Mouse (Mus musculus) forebrain, embryonic 16.5 days (tissue): Measurements from ENCODE around the gene Rora. TPM values are rescaled to one million over a fixed set of nuclear protein-coding genes. Genes with fewer than 3 reads are reported as not detected.

ENCODE experiments used
- ATAC-seq: fragments of 200-750 bp; cut with Nextera tagmentation; 2 replicates; pipeline ENCODE4 v1.8.0; 2017; ENCODE audit warnings: mild to moderate bottlenecking, moderate library complexity
- H3K27ac ChIP-seq: fragments of 300-500 bp; sonication (generic); 2 replicates; pipeline ENCODE4 v1.5.1; 2014; ENCODE audit warnings: low read length, control low read depth
- H3K27me3 ChIP-seq: fragments of 300-500 bp; sonication (generic); replicated peaks from 2 replicates; pipeline ENCODE4 v1.6.1; 2014; ENCODE audit warnings: low read length; ENCODE audit not compliant: control insufficient read depth, insufficient read depth
- H3K36me3 ChIP-seq: fragments of 300-500 bp; sonication (generic); 2 replicates; pipeline ENCODE4 v1.6.1; 2014; ENCODE audit not compliant: control insufficient read depth, insufficient read depth
- H3K4me1 ChIP-seq: fragments of 300-500 bp; sonication (generic); replicated peaks from 2 replicates; pipeline ENCODE4 v1.6.1; 2014; ENCODE audit warnings: low read length; ENCODE audit not compliant: control insufficient read depth, insufficient read depth
- H3K4me2 ChIP-seq: fragments of 300-500 bp; sonication (generic); 2 replicates; pipeline ENCODE4 v1.6.1; 2014; ENCODE audit warnings: mild to moderate bottlenecking, low read length, control low read depth
- H3K4me3 ChIP-seq: fragments of 300-500 bp; sonication (generic); replicated peaks from 2 replicates; pipeline ENCODE4 v1.5.1; 2014; ENCODE audit warnings: mild to moderate bottlenecking, low read length, control low read depth
- H3K9ac ChIP-seq: fragments of 300-500 bp; sonication (generic); replicated peaks from 2 replicates; pipeline ENCODE4 v1.6.1; 2014; ENCODE audit warnings: low read depth, low read length, control low read depth
- H3K9me3 ChIP-seq: fragments of 300-500 bp; sonication (generic); 2 replicates; pipeline ENCODE4 v1.6.1; 2016; ENCODE audit warnings: low read length; ENCODE audit not compliant: control insufficient read depth
- WGBS: fragments of 180-500 bp; shearing (Covaris S2); extraction: QIAGEN DNeasy Blood & Tissue Kit; methylation state at CpG from one replicate; pipeline ENCODE4 v1.1.7; 2014; 5-methylcytosine and 5-hydroxymethylcytosine counted together
- polyA plus RNA-seq: library from polyadenylated mRNA; unstranded; fragments of >200 nt; fragmentation: Nextera tagmentation; extraction: Ambion mirVana; gene quantifications from 2 replicates; pipeline ENCODE4 v1.2.1, GENCODE M21; 2015

Gene Rora
- polyA plus RNA-seq, 1 experiment from 2014 or later = 7.9 TPM

DNA sequence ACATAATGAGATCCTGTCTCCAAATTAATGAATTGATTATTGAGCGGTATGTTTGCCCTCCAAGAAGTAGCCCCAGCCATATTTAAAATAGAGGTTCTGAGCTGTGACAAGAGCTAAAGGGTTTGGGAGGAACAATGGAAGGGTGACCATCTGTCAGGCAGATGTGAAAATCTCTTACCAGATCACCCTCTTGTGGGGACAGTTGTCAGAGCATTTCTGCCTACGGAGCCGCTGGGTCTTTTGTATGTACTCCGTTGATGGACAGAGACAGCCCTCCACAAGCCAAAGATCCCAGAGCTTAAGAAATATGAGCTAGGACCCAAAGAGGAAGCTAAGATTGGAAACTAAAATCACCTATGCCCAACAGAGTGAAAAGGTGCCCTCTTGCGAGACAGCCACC, 322.6 kb downstream of the Rora start:
- no peak overlapping the region for H3K27ac ChIP-seq
- no peak for ATAC-seq
- 30% methylated on average over 5 of the region's 5 CpGs for WGBS
- no peak overlapping the region for H3K9ac ChIP-seq
- no peaks in the 10 kb centered on the region for H3K36me3 ChIP-seq
- H3K9me3 ChIP-seq = no peaks in the 10 kb centered on the region
- no peaks in the 10 kb centered on the region for H3K27me3 ChIP-seq
- 0 out of 2 replicates have a peak, but pooled peaks cover 3% of the 10 kb centered on the region for H3K4me1 ChIP-seq
- H3K4me3 ChIP-seq = no peak overlapping the region
- H3K4me2 ChIP-seq = no peak overlapping the region

DNA sequence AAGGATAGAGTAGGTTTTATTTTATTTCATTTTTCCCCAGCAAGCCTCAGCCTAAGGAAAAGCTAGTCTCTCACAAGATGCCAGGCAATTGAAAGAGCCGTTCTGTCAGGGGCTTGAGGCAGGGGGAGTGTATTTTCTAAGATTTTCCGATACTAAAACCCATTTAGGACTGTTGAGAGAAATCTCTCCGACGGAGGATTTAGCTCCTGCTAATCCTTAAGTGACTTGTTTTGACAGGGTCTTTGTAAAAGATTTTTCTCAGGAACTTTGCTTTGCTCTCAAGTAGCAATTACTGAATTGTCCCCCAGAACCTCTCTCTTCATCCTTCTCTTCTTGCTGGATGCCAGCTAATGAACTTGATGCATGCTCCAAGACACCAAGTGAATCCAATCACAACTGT, 323.3 kb downstream of the Rora start:
- 6% methylated on average over 4 of the region's 4 CpGs for WGBS
- H3K27me3 ChIP-seq = no peaks in the 10 kb centered on the region

DNA sequence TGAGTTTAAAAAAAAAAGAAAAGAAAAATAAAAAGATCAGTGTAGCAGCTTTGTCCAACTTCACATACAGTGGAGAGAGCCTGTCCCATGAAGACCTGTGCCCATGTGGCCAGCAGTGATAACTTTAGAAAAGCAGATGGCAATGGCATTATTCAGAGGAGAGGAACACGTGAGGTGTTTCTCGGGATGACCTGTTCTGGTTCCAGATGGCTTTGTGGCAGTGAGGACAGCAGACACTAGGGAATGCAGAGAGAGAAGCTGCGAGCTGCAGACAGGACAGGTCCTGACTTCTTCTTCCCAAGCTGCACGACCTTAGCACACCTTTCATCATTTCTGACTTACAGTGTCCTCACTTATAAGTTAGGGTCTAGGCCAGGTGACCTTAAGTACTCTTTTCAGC, 325.1 kb downstream of the Rora start:
- Histone ChIP-seq H3K4me2 (no peak overlapping the region), H3K4me1 (0 out of 2 replicates have a peak, but pooled peaks cover 3% of the 10 kb centered on the region), H3K9ac (no peak overlapping the region), H3K27ac (no peak overlapping the region), H3K4me3 (no peak overlapping the region), H3K27me3 (no peaks in the 10 kb centered on the region), H3K36me3 (no peaks in the 10 kb centered on the region), H3K9me3 (no peaks in the 10 kb centered on the region)
- ATAC-seq = no peak
- 58% methylated on average over 4 of the region's 4 CpGs for WGBS

More for the DNA sequence above, 323.3 kb downstream of the Rora start:
- Histone ChIP-seq H3K4me1 (0 out of 2 replicates have a peak, but pooled peaks cover 3% of the 10 kb centered on the region), H3K4me2 (no peak overlapping the region), H3K9me3 (no peaks in the 10 kb centered on the region), H3K27ac (no peak overlapping the region), H3K36me3 (no peaks in the 10 kb centered on the region), H3K9ac (no peak overlapping the region), H3K4me3 (no peak overlapping the region)
- no peak for ATAC-seq

DNA sequence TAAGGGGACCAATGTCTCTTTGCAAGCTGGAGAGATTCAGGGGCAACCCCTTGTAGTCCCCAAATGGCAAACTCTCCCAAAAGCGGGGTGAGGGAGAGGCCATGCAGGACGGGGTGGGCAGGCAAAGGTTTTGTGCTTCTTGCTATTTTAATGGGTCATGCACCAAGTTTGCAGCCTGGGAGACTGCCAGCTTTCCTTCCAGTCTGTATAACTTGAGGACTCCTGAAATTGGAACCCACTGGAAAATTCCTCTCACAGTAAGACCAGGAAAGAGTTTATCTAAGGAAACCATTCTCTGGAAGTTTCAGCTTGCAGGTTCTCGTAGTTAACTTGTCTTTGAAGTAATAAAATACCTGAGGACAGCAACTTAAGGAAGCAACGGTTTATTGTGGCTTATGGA, 326.5 kb downstream of the Rora start:
- Histone ChIP-seq H3K9me3 (no peaks in the 10 kb centered on the region), H3K4me1 (0 out of 2 replicates have a peak, but pooled peaks cover 3% of the 10 kb centered on the region), H3K27me3 (no peaks in the 10 kb centered on the region), H3K36me3 (no peaks in the 10 kb centered on the region), H3K9ac (no peak overlapping the region), H3K4me3 (no peak overlapping the region), H3K4me2 (no peak overlapping the region), H3K27ac (no peak overlapping the region)
- WGBS = 85% methylated on average over 4 of the region's 4 CpGs
- ATAC-seq = no peak

DNA sequence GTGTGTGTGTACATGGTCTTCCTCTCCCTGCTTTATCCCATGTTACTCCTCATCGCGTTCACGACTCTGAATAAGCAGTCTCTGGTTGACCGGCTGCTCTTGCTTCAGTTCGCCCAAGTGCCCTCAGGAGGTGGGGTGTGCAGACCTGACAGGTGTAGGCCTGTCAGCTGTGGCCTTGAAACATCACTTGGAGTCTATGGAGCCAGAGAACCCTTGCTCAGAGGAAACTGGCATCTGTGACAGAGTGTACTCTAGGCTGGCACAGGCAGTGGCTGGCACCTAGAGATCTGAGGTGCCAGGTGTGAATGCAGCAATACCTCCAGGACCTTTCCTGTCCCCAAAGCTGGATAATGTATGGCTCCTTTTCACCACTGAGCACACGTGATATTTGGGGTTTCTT, 331.5 kb downstream of the Rora start:
- Histone ChIP-seq H3K4me3 (no peak overlapping the region), H3K9ac (no peak overlapping the region), H3K4me2 (no peak overlapping the region), H3K27me3 (no peaks in the 10 kb centered on the region), H3K4me1 (peaks cover 5% of the 10 kb centered on the region; the same call in 1 of the 2 replicates), H3K36me3 (no peaks in the 10 kb centered on the region), H3K9me3 (no peaks in the 10 kb centered on the region), H3K27ac (no peak overlapping the region)
- WGBS = 81% methylated on average over 6 of the region's 6 CpGs
- ATAC-seq = no peak

DNA sequence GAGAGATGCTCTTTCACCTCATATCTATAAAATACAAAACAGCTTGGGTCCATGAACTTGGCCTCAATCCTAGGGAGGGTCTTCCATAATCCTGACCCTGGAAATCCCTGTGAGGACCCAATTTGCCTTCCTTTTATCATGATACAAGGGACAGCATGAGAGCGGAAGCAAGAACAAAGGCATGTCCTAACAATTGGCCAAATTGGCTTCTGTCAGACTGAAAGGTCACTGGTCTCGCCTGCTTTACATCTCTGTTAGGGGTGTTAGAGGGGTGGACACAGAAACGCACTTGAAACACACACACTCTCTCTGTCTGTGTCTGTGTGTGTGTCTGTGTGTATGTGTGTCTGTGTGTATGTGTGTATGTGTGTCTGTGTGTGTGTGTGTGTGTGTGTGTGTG, 332.2 kb downstream of the Rora start:
- Histone ChIP-seq H3K36me3 (no peaks in the 10 kb centered on the region), H3K9ac (no peak overlapping the region), H3K27ac (no peak overlapping the region), H3K4me1 (peaks cover 5% of the 10 kb centered on the region; the same call in 1 of the 2 replicates), H3K9me3 (no peaks in the 10 kb centered on the region), H3K4me2 (no peak overlapping the region), H3K4me3 (no peak overlapping the region), H3K27me3 (no peaks in the 10 kb centered on the region)
- WGBS = 40% methylated on average over 3 of the region's 3 CpGs
- no peak for ATAC-seq

DNA sequence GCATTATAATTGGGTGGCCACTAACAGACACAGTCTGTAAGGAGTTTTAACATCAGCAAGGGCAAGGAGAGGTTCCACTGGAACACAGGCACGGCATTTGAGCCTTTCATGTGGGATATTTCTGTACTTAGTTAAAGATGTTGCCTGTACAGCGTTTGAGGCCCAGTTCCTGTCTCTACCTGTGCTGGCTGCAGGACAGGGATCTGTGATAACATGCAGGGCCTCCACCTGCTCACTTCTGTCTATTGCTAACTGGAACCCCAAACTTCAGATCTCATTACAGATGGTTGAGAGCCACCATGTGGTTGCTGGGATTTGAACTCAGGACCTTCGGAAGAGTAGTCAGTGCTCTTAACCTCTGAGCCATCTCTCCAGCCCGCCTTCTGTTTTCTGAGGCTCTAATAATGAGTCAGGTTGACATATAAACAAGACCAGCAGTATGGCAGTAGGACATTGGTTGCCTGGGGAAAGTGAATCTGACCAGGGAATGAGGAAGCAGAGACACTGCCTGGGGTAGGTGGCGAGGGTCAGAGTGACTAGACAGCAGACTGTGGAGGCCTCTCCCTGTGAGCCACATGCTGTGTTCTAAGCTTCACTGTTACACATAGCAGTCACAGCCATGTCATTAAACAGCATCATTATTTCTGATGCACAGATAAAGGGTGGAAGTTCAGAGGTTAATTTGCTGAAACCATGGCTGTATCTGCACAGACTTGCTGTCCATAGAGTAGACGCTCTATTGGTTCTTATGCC, 333.9 kb downstream of the Rora start:
- Histone ChIP-seq H3K27me3 (no peaks in the 10 kb centered on the region), H3K4me2 (no peak overlapping the region), H3K27ac (no peak overlapping the region), H3K9me3 (no peaks in the 10 kb centered on the region), H3K36me3 (no peaks in the 10 kb centered on the region), H3K4me3 (no peak overlapping the region), H3K9ac (no peak overlapping the region), H3K4me1 (peaks cover 5% of the 10 kb centered on the region)
- no peak for ATAC-seq
- WGBS = 83% methylated on average over 6 of the region's 6 CpGs

DNA sequence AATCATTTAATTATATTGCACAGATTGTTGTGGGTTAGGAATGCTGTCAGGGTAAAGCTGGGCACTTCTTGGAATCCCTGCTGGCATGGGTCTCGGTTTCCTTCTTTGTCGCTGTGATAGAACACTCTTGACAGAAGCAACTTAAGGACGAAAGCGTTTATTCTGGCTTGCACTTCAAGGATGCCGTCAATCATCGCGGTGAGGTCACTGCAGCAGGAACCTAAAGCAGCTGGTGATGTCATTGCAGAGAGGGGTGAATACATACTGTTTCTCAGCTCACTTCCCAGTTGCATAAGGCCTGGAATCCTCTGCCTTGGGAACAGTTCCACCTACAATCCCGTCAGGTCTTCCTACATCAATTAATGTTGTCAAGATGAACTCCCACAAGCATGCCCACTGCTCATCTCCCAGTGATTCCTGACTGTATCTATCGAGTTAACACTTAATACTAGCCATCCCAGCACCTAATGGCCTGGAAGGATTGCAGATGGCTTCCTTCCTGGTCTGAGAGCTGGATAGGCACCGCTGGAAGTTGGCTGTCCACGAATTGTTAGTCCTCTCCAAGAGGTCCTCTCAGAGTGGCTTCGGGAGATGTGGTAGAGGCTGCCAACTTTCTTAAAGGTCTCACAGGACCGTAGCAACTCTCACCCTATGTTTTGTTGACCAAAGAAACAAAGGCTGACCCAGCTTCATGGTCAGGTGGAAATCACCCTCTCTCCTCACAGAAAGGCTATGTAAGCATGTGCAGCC, 334.8 kb downstream of the Rora start:
- no peak for ATAC-seq
- Histone ChIP-seq H3K27ac (no peak overlapping the region), H3K36me3 (no peaks in the 10 kb centered on the region), H3K27me3 (no peaks in the 10 kb centered on the region), H3K9me3 (no peaks in the 10 kb centered on the region), H3K4me1 (peaks cover 5% of the 10 kb centered on the region), H3K9ac (no peak overlapping the region), H3K4me3 (no peak overlapping the region), H3K4me2 (no peak overlapping the region)
- WGBS = 62% methylated on average over 13 of the region's 13 CpGs

DNA sequence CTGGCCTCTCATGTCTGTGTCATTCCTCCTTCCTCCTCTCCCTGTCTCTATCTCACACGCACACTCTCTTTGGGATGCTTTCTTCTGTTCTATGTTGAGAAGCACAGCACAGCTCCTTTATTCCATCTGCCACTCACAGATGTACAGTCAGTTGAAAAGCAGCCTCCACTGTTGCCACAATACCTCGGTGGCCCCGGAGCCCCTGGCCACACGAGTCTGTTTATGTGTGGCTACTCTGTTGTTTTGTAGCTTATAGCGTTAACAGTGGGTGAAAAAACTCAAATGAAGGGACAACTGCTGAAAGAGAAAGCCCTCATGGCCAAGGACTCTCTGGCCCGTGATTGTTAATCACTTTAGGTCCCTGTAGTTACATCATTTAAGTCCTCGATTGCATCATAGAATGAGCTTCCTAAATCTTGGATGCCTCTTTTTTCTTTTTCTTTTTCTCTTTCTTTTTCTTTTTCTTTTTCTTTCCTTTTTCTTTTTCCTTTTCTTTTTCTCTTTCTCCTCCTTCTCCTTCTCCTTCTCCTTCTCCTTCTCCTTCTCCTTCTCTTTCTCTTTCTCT, 336.4 kb downstream of the Rora start:
- ATAC-seq = no peak

More for the DNA sequence above, 336.4 kb downstream of the Rora start:
- H3K9ac ChIP-seq = no peak overlapping the region
- H3K9me3 ChIP-seq = no peaks in the 10 kb centered on the region
- WGBS = 29% methylated on average over 7 of the region's 7 CpGs
- no peak overlapping the region for H3K4me2 ChIP-seq
- H3K27me3 ChIP-seq = no peaks in the 10 kb centered on the region
- peaks cover 5% of the 10 kb centered on the region for H3K4me1 ChIP-seq
- no peak overlapping the region for H3K27ac ChIP-seq
- H3K4me3 ChIP-seq = no peak overlapping the region
- H3K36me3 ChIP-seq = no peaks in the 10 kb centered on the region
